Mouse (Mus musculus): ENCODE data around the gene Gm20812. TPM values are rescaled to one million over a fixed set of nuclear protein-coding genes. Genes with fewer than 3 reads are reported as not detected.
"Not testable (repeated sequence)": the region's sequence is repeated elsewhere in the genome, so short reads cannot be mapped to it uniquely, and the experiment has no call there.

The Gm20812 gene
- polyA plus RNA-seq (2017; shearing (Covaris generic)), result not detected

DNA sequence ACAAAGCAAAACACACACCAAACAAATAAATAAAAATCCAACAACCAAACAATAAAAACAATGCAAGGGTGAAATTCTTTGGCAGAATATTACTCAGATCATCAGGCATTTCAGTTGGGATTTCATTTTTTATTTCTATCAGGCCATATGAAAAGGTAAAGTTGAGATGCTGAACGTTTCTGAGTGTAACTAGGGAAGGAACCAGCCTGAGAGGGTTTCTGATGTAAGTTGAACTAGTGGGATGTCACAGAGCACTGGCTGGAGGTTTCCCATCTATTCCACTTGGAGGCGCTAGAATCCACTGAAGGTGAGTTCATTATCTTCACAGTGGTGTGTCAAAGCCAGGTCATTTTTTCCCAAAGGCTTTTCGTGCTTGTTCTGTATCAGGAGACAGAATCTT, at the start of gene Gm20812:
TSS of gene Gm20812 (plus strand) at position 301 of the 400 bp plus-strand sequence.
- ATAC-seq, result not testable (repeated sequence)

Other genes with a start within 250 kb of the Gm20812 start
- not detected for gene Gm29554, start 108.0 kb upstream of the Gm20812 start, polyA plus RNA-seq (2017; shearing (Covaris generic))